Mouse (Mus musculus): ENCODE measurements around the gene Snapin. TPM values are rescaled to one million over a fixed set of nuclear protein-coding genes. Genes with fewer than 3 reads are reported as not detected.

The Snapin gene
- total and polyA plus RNA-seq, 3 experiments = 18.9 to 39.8 (median 37.8) TPM

DNA sequence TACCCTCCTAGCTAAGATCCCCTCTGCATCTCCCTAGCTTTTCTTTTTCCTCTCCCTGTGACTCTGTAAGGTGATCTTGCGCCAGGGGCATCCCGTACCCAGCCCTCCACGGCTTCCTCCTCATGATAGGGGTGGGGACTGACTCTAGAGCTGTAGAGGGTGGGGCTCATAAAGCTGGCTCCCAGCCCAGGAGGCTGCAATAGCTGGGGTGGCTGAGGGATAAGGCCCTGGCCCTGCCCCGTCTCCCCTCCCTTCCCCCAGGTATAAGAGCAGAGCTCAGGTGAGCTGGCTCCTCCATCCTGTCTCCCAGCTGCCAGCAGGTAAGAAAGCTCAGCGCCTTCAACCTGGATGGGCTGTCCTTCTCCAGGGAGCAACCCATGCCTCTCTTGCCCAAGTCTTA, 35.7 kb upstream of the Snapin start, which contains the start of gene S100a14:
TSS of gene S100a14 (plus strand) at position 277 of the 400 bp plus-strand sequence.
- Histone ChIP-seq H3K36me3 (replicated peaks in 1 of 2; ENCODE audit: control insufficient read depth in 1 of 2, insufficient read depth in 1 of 2, low read length in 1 of 2) (peaks cover 2 to 14% of the 10 kb centered on the region in 2 experiments), H3K4me1 (ENCODE audit: control insufficient read depth in 1 of 2, insufficient read depth in 2 of 2) (peaks cover 0 to 4% of the 10 kb centered on the region in 2 experiments; a peak in 1 of 4 replicates), H3K4me2 (ENCODE audit: insufficient read depth, low read depth, poor library complexity, severe bottlenecking) (no peak within 1 kb of the TSS), H3K79me2 (replicated peaks; ENCODE audit: control insufficient read depth, extremely low read depth, insufficient read depth, poor library complexity, severe bottlenecking) (no peaks in the 10 kb centered on the region), H3K9me3 (replicated peaks; ENCODE audit: low read length) (no peaks in the 10 kb centered on the region), H3K27ac (ENCODE audit: insufficient read depth, low read depth) (no peak within 1 kb of the TSS), H3K9ac (ENCODE audit: insufficient read depth, low read depth) (no peak within 1 kb of the TSS), H3K4me3 (replicated peaks in 1 of 3; ENCODE audit: low read depth in 2 of 3, low read length in 2 of 3, poor library complexity in 1 of 3) (no peak within 1 kb of the TSS), H3K27me3 (replicated peaks) (peaks cover 4% of the 10 kb centered on the region)
- in situ Hi-C loops (cut with MboI; ENCODE audit: low pct_ligation_motif_present, low pct_unique_long_range_greater_than_20kb, low sequenced_read_pairs) (no loop called here), dilution Hi-C loops (cut with MboI; ENCODE audit: extremely low pct_ligation_motif_present, extremely low pct_unique_long_range_greater_than_20kb, low sequenced_read_pairs) (no loop called here)
- no peak for DNase-seq (ENCODE audit: extremely low read depth)
- TF ChIP-seq ZMIZ1 (IDR thresholded peaks at IDR 0.05; ENCODE audit: low read depth, low read length) (no peak), USF2 (conservative IDR thresholded peaks at IDR 0.05; ENCODE audit: low read depth, low read length) (no peak), GABPA (IDR thresholded peaks at IDR 0.05; ENCODE audit: insufficient replicate concordance, low read depth, low read length) (no peak)

DNA sequence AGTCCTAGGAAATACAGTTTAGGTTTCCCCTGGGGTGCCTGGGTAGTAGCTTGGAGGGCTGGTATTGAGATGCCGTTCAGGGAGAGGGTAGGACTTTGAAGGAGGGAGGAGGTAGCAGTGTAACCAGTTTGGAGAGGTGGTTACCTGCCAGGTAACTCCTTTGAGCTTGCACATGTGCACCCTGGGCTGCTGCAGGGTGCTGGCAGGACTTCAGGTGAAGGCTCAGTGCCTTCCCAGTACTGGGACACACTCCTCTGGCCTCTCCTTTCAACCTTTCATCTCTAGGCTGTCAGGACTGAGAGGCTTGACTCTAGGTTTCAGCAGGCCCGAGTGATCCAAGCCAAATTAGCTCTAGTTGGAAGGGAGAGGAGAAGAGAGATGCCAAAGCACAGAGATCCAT, 35.2 kb upstream of the Snapin start:
- Histone ChIP-seq H3K27ac (ENCODE audit: insufficient read depth, low read depth) (no peak overlapping the region), H3K4me3 (replicated peaks in 1 of 3; ENCODE audit: low read depth in 2 of 3, low read length in 2 of 3, poor library complexity in 1 of 3) (no peak overlapping the region), H3K4me1 (ENCODE audit: control insufficient read depth in 1 of 2, insufficient read depth in 2 of 2) (peaks cover 0 to 4% of the 10 kb centered on the region in 2 experiments; a peak in 1 of 4 replicates), H3K79me2 (replicated peaks; ENCODE audit: control insufficient read depth, extremely low read depth, insufficient read depth, poor library complexity, severe bottlenecking) (no peaks in the 10 kb centered on the region), H3K36me3 (replicated peaks in 1 of 2; ENCODE audit: control insufficient read depth in 1 of 2, insufficient read depth in 1 of 2, low read length in 1 of 2) (peaks cover 2 to 14% of the 10 kb centered on the region in 2 experiments), H3K4me2 (ENCODE audit: insufficient read depth, low read depth, poor library complexity, severe bottlenecking) (no peak overlapping the region), H3K9me3 (replicated peaks; ENCODE audit: low read length) (no peaks in the 10 kb centered on the region), H3K9ac (ENCODE audit: insufficient read depth, low read depth) (no peak overlapping the region), H3K27me3 (replicated peaks) (peaks cover 4% of the 10 kb centered on the region)
- TF ChIP-seq UBTF (IDR thresholded peaks at IDR 0.05; ENCODE audit: low read depth, low read length) (no peak), NELFE (IDR thresholded peaks at IDR 0.05; ENCODE audit: low read depth, low read length) (no peak), IRF4 (IDR thresholded peaks at IDR 0.05; ENCODE audit: low read depth, low read length) (no peak), POLR2A (IDR thresholded peaks at IDR 0.05; ENCODE audit: low read depth, low read length) (no peak), MEF2A (IDR thresholded peaks at IDR 0.05; ENCODE audit: borderline replicate concordance, low read depth, low read length) (no peak)
- dilution Hi-C loops (cut with MboI; ENCODE audit: extremely low pct_ligation_motif_present, extremely low pct_unique_long_range_greater_than_20kb, low sequenced_read_pairs) (no loop called here), in situ Hi-C loops (cut with MboI; ENCODE audit: low pct_ligation_motif_present, low pct_unique_long_range_greater_than_20kb, low sequenced_read_pairs) (no loop called here)
- DNase-seq (ENCODE audit: extremely low read depth) = no peak

DNA sequence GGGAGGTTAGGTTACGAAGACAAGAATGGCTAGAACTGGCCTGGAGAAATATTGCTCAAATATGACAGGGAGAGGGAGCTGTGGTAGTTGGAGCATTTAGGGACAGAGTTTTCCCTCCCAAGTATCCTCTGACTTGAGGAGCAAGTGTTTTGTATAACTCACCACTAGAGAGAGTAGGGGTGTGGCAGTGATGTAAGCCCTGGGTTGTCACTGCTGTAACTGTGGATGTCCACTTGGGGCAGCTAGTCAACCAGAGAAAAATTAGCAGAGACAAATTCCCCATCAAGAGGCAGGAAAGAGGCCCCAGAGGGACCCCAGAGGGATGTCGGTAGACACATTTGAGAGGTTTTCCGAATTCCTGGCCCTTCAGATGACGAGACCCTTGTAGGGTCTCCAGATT, 34.6 kb upstream of the Snapin start:
- Histone ChIP-seq H3K4me1 (ENCODE audit: control insufficient read depth in 1 of 2, insufficient read depth in 2 of 2) (peaks cover 0 to 4% of the 10 kb centered on the region in 2 experiments; a peak in 1 of 4 replicates), H3K9me3 (replicated peaks; ENCODE audit: low read length) (no peaks in the 10 kb centered on the region), H3K36me3 (replicated peaks in 1 of 2; ENCODE audit: control insufficient read depth in 1 of 2, insufficient read depth in 1 of 2, low read length in 1 of 2) (peaks cover 2 to 19% of the 10 kb centered on the region in 2 experiments), H3K4me2 (ENCODE audit: insufficient read depth, low read depth, poor library complexity, severe bottlenecking) (no peak overlapping the region), H3K27ac (ENCODE audit: insufficient read depth, low read depth) (no peak overlapping the region), H3K4me3 (replicated peaks in 1 of 3; ENCODE audit: low read depth in 2 of 3, low read length in 2 of 3, poor library complexity in 1 of 3) (no peak overlapping the region), H3K27me3 (replicated peaks) (peaks cover 4% of the 10 kb centered on the region), H3K9ac (ENCODE audit: insufficient read depth, low read depth) (no peak overlapping the region), H3K79me2 (replicated peaks; ENCODE audit: control insufficient read depth, extremely low read depth, insufficient read depth, poor library complexity, severe bottlenecking) (no peaks in the 10 kb centered on the region)
- dilution Hi-C loops (cut with MboI; ENCODE audit: extremely low pct_ligation_motif_present, extremely low pct_unique_long_range_greater_than_20kb, low sequenced_read_pairs) = no loop called here
- peak; percentile 58 for DNase-seq (ENCODE audit: extremely low read depth)
- in situ Hi-C loops (cut with MboI; ENCODE audit: low pct_ligation_motif_present, low pct_unique_long_range_greater_than_20kb, low sequenced_read_pairs) = no loop called here
- TF ChIP-seq GABPA (IDR thresholded peaks at IDR 0.05; ENCODE audit: insufficient replicate concordance, low read depth, low read length) (no peak), NRF1 (IDR thresholded peaks at IDR 0.05; ENCODE audit: low read depth, low read length) (no peak), KAT2A (IDR thresholded peaks at IDR 0.05; ENCODE audit: insufficient replicate concordance, low read length) (no peak), HCFC1 (IDR thresholded peaks at IDR 0.05; ENCODE audit: low read depth, low read length) (no peak), SIN3A (IDR thresholded peaks at IDR 0.05; ENCODE audit: low read length) (peak; percentile 73; the same call in 1 of the 2 replicates), MYC (IDR thresholded peaks at IDR 0.05; ENCODE audit: low read depth, low read length) (no peak), NELFE (IDR thresholded peaks at IDR 0.05; ENCODE audit: low read depth, low read length) (peak; percentile 46; the same call in 1 of the 2 replicates), ZC3H11A (IDR thresholded peaks at IDR 0.05; ENCODE audit: low read depth, low read length) (no peak), USF2 (conservative IDR thresholded peaks at IDR 0.05; ENCODE audit: low read depth, low read length) (no peak), RCOR1 (conservative IDR thresholded peaks at IDR 0.05; ENCODE audit: low read depth, low read length) (no peak), TBP (conservative IDR thresholded peaks at IDR 0.05; ENCODE audit: low read depth, low read length) (no peak), RAD21 (IDR thresholded peaks at IDR 0.05; ENCODE audit: low read depth, low read length) (peak; percentile 46), PAX5 (IDR thresholded peaks at IDR 0.05; ENCODE audit: low read length) (no peak), JUN (IDR thresholded peaks at IDR 0.05; ENCODE audit: insufficient read depth, low read depth, low read length) (no peak), SMC3 (IDR thresholded peaks at IDR 0.05; ENCODE audit: low read depth, low read length) (peak; percentile 56), CHD2 (IDR thresholded peaks at IDR 0.05; ENCODE audit: low read length) (no peak), ZNF384 (IDR thresholded peaks at IDR 0.05; ENCODE audit: low read depth, low read length) (no peak), MXI1 (IDR thresholded peaks at IDR 0.05; ENCODE audit: low read depth, low read length) (no peak), E2F4 (IDR thresholded peaks at IDR 0.05; ENCODE audit: insufficient replicate concordance, low read depth, low read length) (no peak), MAZ (IDR thresholded peaks at IDR 0.05; ENCODE audit: low read depth, low read length) (no peak), CTCF (conservative IDR thresholded peaks at IDR 0.05 in 1 of 2, IDR thresholded peaks at IDR 0.05 in 1 of 2; ENCODE audit: low read depth in 2 of 2, low read length in 2 of 2) (peak; percentile 62 to 98; a peak in 3 of 4 replicates), MEF2A (IDR thresholded peaks at IDR 0.05; ENCODE audit: borderline replicate concordance, low read depth, low read length) (no peak)
